Mouse (Mus musculus) forebrain, embryonic 10.5 days (tissue): ENCODE results near the gene Fam19a2. TPM values are rescaled to one million over a fixed set of nuclear protein-coding genes. Genes with fewer than 3 reads are reported as not detected.

Experiments
- DNase-seq: peaks from one replicate; pipeline ENCODE4 v3.0.0-alpha.2; 2017; ENCODE audit warnings: low spot score; ENCODE audit errors: extremely low spot score
- H3K27ac ChIP-seq: fragments of 300-500 bp; sonication (generic); 2 replicates; pipeline ENCODE4 v1.5.1; 2016; ENCODE audit warnings: mild to moderate bottlenecking
- H3K27me3 ChIP-seq: fragments of 300-500 bp; sonication (generic); 2 replicates; pipeline ENCODE4 v1.6.1; 2016; ENCODE audit warnings: mild to moderate bottlenecking; ENCODE audit not compliant: poor library complexity, severe bottlenecking
- H3K36me3 ChIP-seq: fragments of 300-500 bp; sonication (generic); replicated peaks from 2 replicates; pipeline ENCODE4 v1.6.1; 2016; ENCODE audit warnings: mild to moderate bottlenecking, moderate library complexity
- H3K4me1 ChIP-seq: fragments of 300-500 bp; sonication (generic); 2 replicates; pipeline ENCODE4 v1.6.1; 2016
- H3K4me3 ChIP-seq: fragments of 300-500 bp; sonication (generic); 2 replicates; pipeline ENCODE4 v1.5.1; 2016; ENCODE audit warnings: mild to moderate bottlenecking, moderate library complexity
- H3K9me3 ChIP-seq: fragments of 300-500 bp; sonication (generic); 2 replicates; pipeline ENCODE4 v1.6.1; 2016; ENCODE audit warnings: mild to moderate bottlenecking, moderate library complexity
- WGBS: fragments of 180-500 bp; shearing (Covaris S2); methylation state at CpG from one replicate; pipeline ENCODE4 v1.1.7; 2016; 5-methylcytosine and 5-hydroxymethylcytosine counted together
- polyA plus RNA-seq: library from polyadenylated mRNA; unstranded; fragments of >200 nt; fragmentation: Nextera tagmentation; extraction: Ambion mirVana; gene quantifications from 2 replicates; pipeline ENCODE4 v1.2.1, GENCODE M21; 2016

Fam19a2 gene
- polyA plus RNA-seq, 1 experiment from 2014 or later = 2.2 TPM

DNA sequence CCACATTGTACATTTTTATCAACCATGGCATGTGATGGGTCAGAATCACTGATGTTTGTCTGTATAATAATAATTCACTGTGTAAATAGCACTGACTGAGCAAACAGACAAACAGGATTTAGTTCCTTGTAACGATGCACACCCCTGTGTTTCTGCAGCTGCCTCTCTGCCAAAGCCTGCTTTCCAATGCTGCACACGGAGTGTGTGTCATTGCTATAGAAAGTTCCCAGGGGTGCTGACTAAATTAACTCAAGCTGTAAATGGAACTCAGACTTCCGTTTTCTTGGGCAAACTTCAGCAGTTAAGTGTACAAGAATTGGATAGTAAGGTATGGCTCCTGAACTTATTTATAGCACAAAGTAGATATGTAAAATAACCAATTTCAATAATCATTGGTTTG, 138.7 kb downstream of the Fam19a2 start:
- Histone ChIP-seq H3K36me3 (no peaks in the 10 kb centered on the region), H3K4me1 (peaks cover 13% of the 10 kb centered on the region), H3K9me3 (peaks cover 10% of the 10 kb centered on the region), H3K27me3 (no peaks in the 10 kb centered on the region), H3K27ac (no peak overlapping the region), H3K4me3 (no peak overlapping the region)
- 60% methylated on average over 3 of the region's 3 CpGs for WGBS
- DNase-seq = no peak

DNA sequence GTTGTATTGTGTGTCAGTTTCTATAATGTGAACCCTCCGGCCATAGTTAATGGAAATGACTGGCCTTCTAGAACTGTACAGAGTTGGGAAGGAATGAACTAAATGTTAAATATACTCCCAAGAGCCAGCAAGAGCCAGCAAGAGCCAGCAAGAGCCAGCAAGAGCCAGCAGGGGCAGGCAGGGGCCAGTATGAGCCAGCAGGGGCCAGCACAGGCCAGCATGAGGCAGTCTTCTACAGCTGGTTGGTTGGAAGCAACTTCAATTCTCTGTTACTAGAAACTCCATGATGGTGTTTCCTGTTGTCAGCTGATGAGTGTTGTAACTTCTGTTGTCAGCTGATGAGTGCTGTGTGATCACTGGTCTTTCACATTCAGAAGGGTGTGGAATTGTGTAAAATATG, 151.2 kb downstream of the Fam19a2 start:
- DNase-seq = no peak
- WGBS = 91% methylated on average over 1 of the region's 1 CpGs
- H3K36me3 ChIP-seq = no peaks in the 10 kb centered on the region
- peaks cover 9% of the 10 kb centered on the region for H3K4me1 ChIP-seq
- H3K4me3 ChIP-seq = no peak overlapping the region
- no peak overlapping the region for H3K27ac ChIP-seq
- H3K27me3 ChIP-seq = no peaks in the 10 kb centered on the region
- H3K9me3 ChIP-seq = no peaks in the 10 kb centered on the region

DNA sequence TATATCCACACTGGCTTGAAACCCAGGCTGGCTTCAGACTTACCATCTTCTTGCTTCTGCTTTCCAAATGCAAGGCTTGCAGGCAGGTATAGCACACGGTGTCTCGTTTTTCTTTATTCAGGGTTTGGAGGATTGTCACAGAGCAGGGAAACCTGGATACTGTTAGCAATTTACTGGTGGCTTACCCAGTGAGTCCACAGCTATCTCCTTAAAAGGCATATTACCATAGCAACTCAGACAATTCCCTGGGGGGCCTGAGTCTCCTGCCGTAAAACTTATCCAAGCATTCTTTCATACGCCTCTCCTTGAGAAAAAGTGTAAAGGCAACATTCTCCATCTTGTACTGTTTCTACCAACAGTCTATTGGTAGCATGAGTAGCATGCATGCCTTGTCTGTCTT, 152.2 kb downstream of the Fam19a2 start:
- WGBS = 73% methylated on average over 4 of the region's 4 CpGs
- no peaks in the 10 kb centered on the region for H3K9me3 ChIP-seq
- no peak overlapping the region for H3K4me3 ChIP-seq
- DNase-seq = no peak
- no peaks in the 10 kb centered on the region for H3K36me3 ChIP-seq
- H3K27ac ChIP-seq = no peak overlapping the region
- no peaks in the 10 kb centered on the region for H3K27me3 ChIP-seq
- H3K4me1 ChIP-seq = peaks cover 9% of the 10 kb centered on the region

DNA sequence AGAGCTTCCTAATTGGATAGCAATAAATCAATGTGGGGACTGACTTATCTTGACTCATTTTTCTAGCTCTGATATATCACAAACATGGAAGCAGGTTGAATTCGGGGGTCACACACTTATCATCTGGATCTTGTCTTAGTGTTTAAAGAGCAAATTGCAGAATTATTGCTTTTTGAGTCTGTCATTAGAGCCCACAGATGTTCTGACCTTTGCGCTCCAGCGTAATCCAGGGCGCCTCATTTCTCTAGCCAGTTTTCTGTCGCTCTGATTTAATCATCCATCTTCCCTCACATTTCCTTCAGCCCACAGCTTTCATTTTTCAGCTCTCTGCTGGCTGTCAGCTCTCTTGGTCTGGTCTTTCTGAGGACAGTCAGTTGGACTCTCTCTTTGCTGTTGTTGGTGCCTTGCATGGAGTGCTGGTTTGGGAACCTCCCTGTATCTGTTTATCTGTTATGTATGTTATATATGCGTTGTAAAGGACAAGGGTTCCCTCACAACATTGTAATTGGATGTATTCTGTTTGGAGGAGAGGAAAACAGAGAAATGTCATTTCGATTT, 154.9 kb downstream of the Fam19a2 start:
- no peaks in the 10 kb centered on the region for H3K27me3 ChIP-seq
- no peak for DNase-seq
- no peak overlapping the region for H3K27ac ChIP-seq
- H3K4me3 ChIP-seq = no peak overlapping the region
- no peaks in the 10 kb centered on the region for H3K9me3 ChIP-seq
- H3K36me3 ChIP-seq = no peaks in the 10 kb centered on the region
- 90% methylated on average over 7 of the region's 7 CpGs for WGBS
- peaks cover 9% of the 10 kb centered on the region for H3K4me1 ChIP-seq

DNA sequence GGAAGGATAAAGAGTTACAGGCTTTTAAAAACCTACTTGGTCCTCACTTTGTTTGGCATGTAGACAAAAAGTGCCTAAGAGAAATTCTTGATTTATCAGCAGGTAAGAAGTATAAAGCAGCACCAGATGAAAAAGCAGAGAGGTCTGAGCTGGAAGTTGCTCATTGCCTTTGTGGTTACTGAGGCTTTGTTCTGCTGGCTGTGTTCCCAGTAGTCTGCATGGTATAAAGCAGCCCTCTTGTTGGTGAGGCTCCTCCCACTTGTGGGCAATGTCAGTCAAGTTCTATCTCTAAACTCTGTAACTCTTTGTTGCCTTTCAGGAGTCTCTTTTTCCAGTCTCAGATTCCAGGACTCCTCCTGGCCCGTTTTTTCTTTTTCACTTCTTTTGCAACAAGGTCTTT, 156.5 kb downstream of the Fam19a2 start:
- H3K27me3 ChIP-seq = no peaks in the 10 kb centered on the region
- no peaks in the 10 kb centered on the region for H3K36me3 ChIP-seq
- H3K9me3 ChIP-seq = no peaks in the 10 kb centered on the region
- no peak overlapping the region for H3K27ac ChIP-seq
- DNase-seq = no peak
- H3K4me1 ChIP-seq = peaks cover 9% of the 10 kb centered on the region
- H3K4me3 ChIP-seq = no peak overlapping the region
- WGBS = 90% methylated on average over 1 of the region's 1 CpGs

DNA sequence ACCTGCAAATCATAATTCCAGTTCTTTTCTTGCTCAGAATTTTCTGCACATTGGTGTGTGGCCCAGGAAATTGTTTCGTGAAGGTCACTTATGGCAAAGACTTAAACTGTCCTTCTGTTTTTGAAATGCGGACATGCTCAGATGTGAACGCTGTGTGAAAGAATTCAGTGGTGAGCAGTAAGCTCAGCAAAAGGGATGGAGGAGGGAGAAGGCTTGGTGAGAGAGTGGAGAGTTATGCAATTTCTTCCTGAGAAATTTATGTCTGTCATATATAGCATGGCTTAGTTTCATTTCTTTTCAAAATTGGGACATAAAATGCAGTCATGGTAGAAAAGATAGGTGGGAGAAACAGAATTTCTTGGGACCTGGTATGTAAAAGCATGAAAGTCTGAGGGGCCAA, 160.7 kb downstream of the Fam19a2 start:
- Histone ChIP-seq H3K9me3 (no peaks in the 10 kb centered on the region), H3K27ac (no peak overlapping the region), H3K36me3 (no peaks in the 10 kb centered on the region), H3K27me3 (no peaks in the 10 kb centered on the region), H3K4me3 (no peak overlapping the region), H3K4me1 (no peaks in the 10 kb centered on the region)
- no peak for DNase-seq
- WGBS = 94% methylated on average over 3 of the region's 3 CpGs

DNA sequence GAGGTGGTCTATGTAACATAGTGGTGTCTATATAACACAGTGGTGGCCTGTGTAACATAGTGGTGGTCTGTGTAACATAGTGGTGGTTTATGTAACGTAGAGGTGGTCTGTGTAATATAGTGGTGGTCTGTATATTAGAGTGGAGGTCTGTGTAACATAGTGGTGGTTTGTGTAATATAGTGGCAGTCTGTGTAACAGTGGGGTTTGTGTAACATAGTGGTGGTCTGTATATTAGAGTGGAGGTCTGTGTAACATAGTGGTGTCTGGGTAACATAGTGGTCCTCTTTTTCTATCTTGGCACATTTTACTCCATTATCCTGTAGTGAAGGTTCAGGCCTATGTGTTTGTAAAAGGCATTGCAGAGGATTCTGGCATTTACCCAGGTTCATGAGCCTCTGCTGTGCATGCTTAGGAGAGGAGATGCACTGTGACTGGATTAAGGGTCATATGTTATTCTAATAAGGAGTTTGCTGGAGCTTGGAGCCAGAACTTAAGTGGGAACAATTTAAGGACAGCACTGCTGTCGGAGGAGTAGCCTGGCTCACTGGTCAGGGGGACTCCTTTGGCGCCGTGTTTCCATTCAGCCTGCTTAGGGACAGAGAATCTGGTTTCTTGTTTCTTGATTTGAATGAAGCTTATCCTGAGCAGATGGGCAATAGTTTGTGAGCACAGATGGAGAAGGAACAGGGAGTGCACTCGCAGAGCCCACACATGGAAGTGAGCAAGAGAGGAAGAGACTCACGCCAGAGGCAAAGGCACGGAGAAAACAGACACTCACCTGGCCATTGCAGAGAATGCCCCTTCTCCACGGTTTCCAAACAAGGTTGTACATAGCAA, 162.9 kb downstream of the Fam19a2 start:
- H3K27ac ChIP-seq = no peak overlapping the region
- DNase-seq = no peak
- H3K4me1 ChIP-seq = no peaks in the 10 kb centered on the region
- WGBS = 86% methylated on average over 8 of the region's 8 CpGs
- H3K4me3 ChIP-seq = no peak overlapping the region
- no peaks in the 10 kb centered on the region for H3K9me3 ChIP-seq
- H3K27me3 ChIP-seq = no peaks in the 10 kb centered on the region
- H3K36me3 ChIP-seq = no peaks in the 10 kb centered on the region

DNA sequence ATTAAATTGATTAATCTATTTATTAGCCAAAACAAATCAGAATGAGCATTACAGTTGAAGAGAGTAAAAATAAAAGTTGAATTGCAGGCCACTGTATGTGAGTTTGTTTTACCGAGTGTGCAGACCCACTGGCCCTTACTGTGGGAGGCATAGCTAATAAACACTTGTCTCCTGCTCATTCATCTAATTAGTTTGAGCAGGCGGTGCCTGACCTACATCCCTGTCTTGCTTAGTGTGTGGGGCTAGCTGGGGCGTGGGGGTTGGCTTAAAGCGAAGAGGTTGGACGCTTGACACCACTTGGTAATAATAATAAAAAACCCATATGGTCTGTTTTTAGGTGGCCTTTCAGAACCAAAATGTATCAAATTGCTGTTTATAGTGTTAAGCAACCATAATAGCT, 167.8 kb downstream of the Fam19a2 start:
- Histone ChIP-seq H3K9me3 (no peaks in the 10 kb centered on the region), H3K27me3 (no peaks in the 10 kb centered on the region), H3K4me3 (no peak overlapping the region), H3K4me1 (no peaks in the 10 kb centered on the region), H3K36me3 (no peaks in the 10 kb centered on the region), H3K27ac (no peak overlapping the region)
- WGBS = 87% methylated on average over 5 of the region's 5 CpGs
- no peak for DNase-seq

DNA sequence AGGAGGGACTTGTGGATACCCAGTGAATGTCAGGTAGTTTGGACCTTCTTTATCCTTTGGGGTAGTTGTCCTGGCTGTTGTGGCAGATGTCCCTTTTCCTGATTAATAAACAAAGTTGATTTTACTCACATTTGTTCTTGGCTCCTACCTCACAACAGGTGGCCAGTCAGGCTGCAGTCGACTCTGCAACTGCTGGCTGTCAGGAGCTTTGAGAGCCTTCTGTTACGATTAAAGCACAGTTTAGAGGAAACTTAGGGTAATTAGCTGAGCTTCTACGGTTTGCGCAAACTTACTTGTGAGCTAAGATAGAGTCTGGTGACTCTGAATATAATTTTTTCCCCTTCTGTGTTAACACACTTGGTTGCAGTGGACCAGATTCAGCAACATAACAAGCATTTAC, 173.8 kb downstream of the Fam19a2 start:
- no peaks in the 10 kb centered on the region for H3K36me3 ChIP-seq
- DNase-seq = no peak
- H3K27ac ChIP-seq = no peak overlapping the region
- no peaks in the 10 kb centered on the region for H3K27me3 ChIP-seq
- H3K4me1 ChIP-seq = no peaks in the 10 kb centered on the region
- 82% methylated on average over 4 of the region's 4 CpGs for WGBS
- no peak overlapping the region for H3K4me3 ChIP-seq
- H3K9me3 ChIP-seq = no peaks in the 10 kb centered on the region

DNA sequence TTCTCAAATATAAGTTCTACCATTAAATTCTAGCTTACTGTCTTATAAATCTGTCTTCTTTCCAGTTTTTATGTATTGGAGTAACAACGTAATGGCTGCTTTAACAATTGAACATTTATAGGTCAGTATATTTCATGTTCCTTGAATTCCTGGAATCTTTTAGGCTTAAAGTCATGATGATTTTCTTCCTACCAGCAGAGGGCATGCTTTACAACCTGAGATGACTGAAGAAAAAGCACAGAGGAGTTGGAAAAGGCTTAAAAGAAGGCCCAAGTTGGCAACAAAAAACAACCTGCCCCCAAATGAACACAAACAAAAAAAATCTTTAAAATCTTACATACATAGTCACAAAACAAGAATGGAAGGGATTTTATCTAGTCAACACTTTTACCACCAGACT, 193.0 kb downstream of the Fam19a2 start:
- 84% methylated on average over 1 of the region's 1 CpGs for WGBS
- no peak overlapping the region for H3K4me3 ChIP-seq
- no peaks in the 10 kb centered on the region for H3K27me3 ChIP-seq
- no peaks in the 10 kb centered on the region for H3K9me3 ChIP-seq
- 0 out of 2 replicates have a peak, but pooled peaks cover 3% of the 10 kb centered on the region for H3K4me1 ChIP-seq
- no peak overlapping the region for H3K27ac ChIP-seq
- H3K36me3 ChIP-seq = no peaks in the 10 kb centered on the region
- DNase-seq = no peak

DNA sequence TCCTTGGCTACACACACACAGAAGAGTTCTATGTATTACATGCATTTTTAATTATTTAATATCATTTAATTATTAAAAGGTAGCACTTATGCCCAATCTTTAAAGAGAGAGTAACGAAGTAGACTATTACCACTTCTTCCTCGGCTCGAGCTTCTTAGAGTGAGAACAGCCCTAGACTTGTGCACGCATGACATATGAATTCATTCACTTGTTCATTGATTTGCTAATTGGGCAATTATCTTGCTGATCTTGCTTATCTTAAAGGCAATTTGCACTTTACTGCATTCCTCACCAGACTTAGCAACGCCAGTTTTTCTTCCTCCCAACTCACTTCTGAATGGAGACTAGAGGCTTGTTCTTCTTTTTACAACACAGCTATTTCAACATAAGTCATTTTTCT, 196.7 kb downstream of the Fam19a2 start:
- Histone ChIP-seq H3K36me3 (no peaks in the 10 kb centered on the region), H3K4me3 (no peak overlapping the region), H3K9me3 (no peaks in the 10 kb centered on the region), H3K27ac (no peak overlapping the region), H3K4me1 (0 out of 2 replicates have a peak, but pooled peaks cover 3% of the 10 kb centered on the region), H3K27me3 (no peaks in the 10 kb centered on the region)
- 69% methylated on average over 5 of the region's 5 CpGs for WGBS
- no peak for DNase-seq

DNA sequence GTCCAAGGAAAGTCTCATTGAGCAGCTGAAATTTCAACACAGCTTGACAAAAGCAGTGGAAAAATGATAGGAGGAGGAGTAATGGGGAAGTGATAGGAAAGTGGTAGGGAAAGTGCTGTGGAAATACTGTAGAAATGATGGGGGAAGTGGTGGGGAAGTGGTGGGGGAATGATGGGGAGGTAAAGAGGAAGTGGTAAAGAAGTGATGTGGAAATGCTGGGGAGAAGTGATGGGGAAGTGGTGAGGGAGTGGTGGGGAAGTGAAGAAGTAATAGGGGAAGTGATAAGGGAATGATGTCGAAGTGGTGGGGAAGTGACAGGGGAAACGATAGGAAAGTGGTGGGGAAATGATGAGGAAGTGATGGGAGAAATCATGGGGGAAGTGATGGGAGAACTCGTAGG, 198.5 kb downstream of the Fam19a2 start:
- Histone ChIP-seq H3K4me3 (no peak overlapping the region), H3K27me3 (no peaks in the 10 kb centered on the region), H3K27ac (no peak overlapping the region), H3K9me3 (no peaks in the 10 kb centered on the region), H3K36me3 (no peaks in the 10 kb centered on the region), H3K4me1 (0 out of 2 replicates have a peak, but pooled peaks cover 3% of the 10 kb centered on the region)
- no peak for DNase-seq
- WGBS = 87% methylated on average over 3 of the region's 3 CpGs

DNA sequence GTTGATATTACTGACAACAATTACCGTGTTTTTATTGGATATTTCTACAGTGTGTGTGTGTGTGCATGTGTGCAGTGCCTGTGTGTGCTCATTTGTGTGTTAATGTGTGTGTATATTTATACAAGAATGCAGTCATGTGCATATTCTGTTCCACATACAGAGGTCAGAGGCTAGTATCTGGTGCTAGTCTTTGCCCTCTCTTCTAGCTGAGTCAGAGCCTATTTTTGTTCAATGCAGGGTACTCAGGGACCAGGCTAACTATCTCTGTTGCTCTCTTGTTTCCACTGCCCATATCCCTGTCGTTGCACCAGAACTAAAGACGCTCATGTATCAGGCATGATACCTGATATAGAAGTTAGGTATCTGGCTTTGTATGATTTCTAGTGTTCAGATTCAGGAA, 251.0 kb downstream of the Fam19a2 start:
- Histone ChIP-seq H3K4me3 (no peak overlapping the region), H3K9me3 (no peaks in the 10 kb centered on the region), H3K27me3 (no peaks in the 10 kb centered on the region), H3K27ac (no peak overlapping the region), H3K4me1 (no peaks in the 10 kb centered on the region), H3K36me3 (no peaks in the 10 kb centered on the region)
- DNase-seq = no peak
- 88% methylated on average over 3 of the region's 3 CpGs for WGBS
